Mouse (Mus musculus) cerebellum, postnatal 14 days (tissue): ENCODE results near the gene Ttc34.
A peak's percentile ranks its signal among the peaks of the same experiment; 100 is the strongest.

ENCODE experiments used
- DNase-seq, 2 experiments: peaks; one replicate each; pipeline ENCODE4 v3.0.0; 2021; ENCODE audit warnings: mixed read lengths in 2 of 2

Gene Ttc34

DNA sequence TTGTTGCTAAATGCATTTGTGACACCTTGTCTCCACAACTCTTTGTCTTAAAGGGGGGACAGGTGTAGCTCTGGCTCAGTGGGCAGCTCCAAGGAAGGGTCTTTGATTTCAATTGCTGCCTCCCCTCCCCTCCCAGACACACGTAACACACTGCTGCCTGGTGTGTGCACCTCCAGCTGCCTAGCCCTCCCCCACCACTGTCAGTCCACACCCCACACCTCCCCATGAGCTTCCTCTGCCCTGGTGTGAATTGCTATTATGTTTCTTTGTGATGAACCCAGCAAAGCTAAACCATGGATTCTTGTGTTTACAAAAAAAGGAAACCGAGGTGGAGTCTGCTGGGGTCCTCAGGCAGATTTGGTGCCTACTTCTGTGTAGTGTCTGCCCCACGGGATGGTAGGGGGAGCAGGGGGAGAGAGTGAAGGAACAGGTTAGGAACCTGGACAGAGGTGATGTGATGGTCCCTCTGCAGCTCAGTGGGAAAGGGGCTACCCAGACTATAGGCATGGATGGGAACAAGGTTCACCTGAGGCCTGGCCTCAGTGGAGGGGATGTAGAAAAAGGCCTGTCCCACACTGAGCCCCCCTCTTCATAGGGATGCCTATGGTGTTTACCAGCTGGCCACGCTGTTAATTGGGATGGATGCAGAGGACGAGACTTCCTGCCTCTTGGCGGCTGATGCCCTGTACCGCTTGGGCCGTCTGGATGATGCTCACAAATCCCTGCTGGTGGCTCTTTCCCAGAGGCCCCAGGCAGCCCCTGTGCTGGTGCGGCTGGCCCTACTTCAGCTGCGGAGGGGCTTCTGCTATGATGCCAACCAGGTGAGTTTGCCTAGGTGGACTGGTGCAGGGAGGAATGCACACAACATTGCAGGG lies 20.3 kb downstream of the Ttc34 start:
- no peak for DNase-seq

DNA sequence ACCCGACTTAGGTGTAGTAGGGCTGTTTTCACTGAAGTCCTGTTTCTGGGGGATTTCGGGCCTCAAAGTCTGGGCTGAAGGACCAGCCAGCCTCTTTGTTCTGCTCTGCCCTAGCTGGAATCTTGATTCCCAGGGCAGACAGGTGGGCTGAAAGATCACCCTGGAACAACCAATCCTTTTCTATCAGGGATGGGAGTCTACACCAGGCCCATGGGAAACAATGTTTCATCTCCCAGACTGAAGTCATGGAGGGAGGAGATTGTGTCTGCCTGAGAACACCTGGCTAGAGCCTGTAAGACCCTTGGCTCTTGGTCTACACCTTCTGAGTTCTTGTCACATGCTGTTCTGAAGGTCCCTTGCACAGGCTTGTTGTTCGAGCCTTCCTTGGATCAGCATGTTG lies 21.3 kb downstream of the Ttc34 start:
- no peak for DNase-seq

- no peak for DNase-seq
Measured at GRCm38 (mm10) chr4:154861967-154862366, 24.7 kb downstream of the Ttc34 start.

DNA sequence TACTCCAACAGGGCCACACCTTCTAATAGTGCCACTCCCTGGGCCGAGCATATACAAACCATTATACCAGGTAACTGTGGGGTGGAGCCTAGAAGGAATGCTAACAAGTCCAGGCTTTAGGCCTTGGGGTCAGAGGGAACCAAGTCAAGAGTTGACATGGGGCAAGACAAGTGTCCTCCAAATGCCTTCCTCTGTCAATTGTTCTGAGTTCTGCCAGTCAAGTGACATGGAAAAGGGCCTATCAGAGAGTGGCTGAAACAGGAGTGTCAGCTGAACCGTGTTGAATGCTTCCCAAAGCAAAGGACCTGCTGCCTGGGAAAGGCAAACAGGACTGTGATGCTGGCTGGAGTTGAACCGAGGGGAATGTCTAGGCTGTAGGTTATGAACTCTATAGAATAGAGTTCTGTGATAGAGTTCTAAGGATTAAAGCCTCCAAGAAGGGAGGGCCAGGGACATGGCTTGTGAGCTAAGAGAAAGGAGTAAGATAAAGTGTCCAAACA lies 26.2 kb downstream of the Ttc34 start:
- DNase-seq = no peak

- peak; percentile 90 to 94 for DNase-seq
Measured at GRCm38 (mm10) chr4:154864271-154864771, 27.1 kb downstream of the Ttc34 start.

GRCm38 (mm10) chr4:154864961-154865760 lies 27.9 kb downstream of the Ttc34 start:
- peak in 1 of 2 experiments; percentile 49 for DNase-seq

GRCm38 (mm10) chr4:154866391-154866790 lies 29.1 kb downstream of the Ttc34 start:
- no peak for DNase-seq

DNA sequence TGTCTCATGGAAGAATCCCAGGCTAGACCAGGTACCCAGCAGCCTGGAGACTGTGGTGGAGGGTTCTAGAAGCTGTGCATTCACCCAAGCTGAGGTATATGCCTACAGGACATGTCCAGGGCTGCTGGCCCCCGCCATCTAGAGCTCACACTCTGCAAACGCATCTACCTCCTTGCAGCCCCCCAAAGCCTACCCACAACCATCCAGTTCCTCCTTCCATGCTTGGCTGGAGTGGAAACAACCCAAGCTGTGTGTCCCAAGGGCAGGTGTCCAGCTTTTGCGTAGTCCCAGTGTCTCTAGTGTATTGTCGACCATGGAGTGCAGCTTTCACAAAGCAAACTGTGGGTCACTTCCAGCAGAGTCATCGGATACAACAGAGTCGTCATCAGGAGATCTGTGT lies 30.0 kb downstream of the Ttc34 start:
- no peak for DNase-seq

DNA sequence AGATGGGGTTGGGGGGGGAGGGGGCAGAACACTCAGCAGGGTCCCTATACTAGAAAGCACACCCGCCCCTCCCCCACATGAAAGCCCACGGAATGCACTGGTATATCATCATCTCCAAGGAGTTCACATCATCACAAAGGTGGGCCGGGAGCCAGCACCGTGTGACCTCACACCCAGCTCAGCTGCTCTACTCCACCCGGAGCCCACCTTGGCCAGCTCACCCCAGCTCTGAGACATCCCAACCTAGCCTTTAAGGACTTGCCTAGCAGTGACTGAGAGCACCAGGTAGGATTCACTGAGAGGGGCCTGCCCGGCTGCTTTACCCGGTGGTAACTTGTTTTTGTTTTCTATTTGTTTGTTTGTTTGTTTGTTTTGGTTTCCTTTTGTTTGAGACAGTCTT lies 32.2 kb downstream of the Ttc34 start, which contains the start of gene Mmel1:
Gene Mmel1 (plus strand): TSS at position 146 of the 400 bp plus-strand sequence.
- DNase-seq = no peak

DNA sequence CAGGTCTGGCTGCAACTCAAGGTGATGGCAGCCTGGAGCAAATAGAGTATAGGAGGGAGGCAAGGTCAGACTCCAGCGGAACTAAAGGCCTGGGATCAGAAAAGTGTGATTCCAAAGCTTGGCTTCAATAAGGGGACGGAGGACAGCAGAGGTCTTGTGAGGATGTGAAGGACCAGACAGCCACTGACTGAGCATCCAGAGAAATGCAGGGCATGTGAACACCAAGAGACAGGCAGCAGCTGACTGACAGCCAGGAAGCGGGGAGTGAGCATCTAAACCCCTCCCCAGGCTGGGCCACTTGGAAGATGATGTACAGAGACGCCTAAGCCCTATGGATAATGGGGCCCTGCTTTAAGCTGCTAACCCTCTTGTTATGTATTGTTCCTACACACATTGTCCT lies 33.5 kb downstream of the Ttc34 start:
- DNase-seq = no peak

- DNase-seq = no peak
Measured at GRCm38 (mm10) chr4:154871757-154872251, 34.5 kb downstream of the Ttc34 start.

DNA sequence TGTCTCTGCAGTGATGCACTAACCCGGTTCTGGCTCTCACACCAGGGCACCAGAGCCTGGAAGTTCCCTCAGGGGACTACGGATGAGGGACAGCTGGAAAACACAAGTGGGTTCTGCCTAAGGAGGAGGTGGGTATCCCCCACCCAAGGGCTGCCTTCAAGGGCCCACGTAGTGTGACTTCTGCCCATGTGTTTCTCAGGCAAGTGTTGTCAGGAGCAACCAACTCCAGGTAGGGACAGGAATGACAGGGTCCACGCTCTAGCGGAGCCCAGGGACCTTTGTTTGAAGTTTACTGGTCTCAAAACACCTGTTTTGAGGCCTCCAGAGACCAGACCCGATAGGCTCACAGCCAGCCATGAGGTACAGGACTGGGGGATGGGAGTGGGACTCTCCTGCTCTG lies 35.9 kb downstream of the Ttc34 start:
- DNase-seq = no peak

- DNase-seq = peak; percentile 98 to 99
Measured at GRCm38 (mm10) chr4:154877864-154878548, 40.7 kb downstream of the Ttc34 start.

DNA sequence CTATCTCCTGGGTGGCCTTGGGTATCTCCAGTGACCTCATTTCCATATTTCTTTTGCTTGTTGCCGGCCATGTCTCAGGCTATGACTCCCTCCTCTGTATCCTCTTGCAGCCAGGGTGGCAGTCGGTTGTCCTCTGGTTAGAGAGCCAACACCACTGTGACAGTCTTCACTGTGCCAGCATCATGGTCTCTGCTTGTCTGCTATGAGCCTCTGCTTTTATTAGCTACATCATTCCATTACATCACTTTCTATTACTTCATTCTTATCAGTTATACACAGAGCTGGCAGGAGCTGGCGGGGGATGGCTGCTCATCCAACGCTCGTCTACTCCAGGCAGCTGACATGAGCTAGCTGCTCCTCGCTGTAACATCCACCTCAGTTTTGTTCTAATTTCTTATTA lies 43.5 kb downstream of the Ttc34 start:
- DNase-seq = no peak

- DNase-seq = no peak
Measured at GRCm38 (mm10) chr4:154882014-154882659, 44.9 kb downstream of the Ttc34 start.

GRCm38 (mm10) chr4:154885416-154885815 lies 48.2 kb downstream of the Ttc34 start:
- DNase-seq = no peak

DNA sequence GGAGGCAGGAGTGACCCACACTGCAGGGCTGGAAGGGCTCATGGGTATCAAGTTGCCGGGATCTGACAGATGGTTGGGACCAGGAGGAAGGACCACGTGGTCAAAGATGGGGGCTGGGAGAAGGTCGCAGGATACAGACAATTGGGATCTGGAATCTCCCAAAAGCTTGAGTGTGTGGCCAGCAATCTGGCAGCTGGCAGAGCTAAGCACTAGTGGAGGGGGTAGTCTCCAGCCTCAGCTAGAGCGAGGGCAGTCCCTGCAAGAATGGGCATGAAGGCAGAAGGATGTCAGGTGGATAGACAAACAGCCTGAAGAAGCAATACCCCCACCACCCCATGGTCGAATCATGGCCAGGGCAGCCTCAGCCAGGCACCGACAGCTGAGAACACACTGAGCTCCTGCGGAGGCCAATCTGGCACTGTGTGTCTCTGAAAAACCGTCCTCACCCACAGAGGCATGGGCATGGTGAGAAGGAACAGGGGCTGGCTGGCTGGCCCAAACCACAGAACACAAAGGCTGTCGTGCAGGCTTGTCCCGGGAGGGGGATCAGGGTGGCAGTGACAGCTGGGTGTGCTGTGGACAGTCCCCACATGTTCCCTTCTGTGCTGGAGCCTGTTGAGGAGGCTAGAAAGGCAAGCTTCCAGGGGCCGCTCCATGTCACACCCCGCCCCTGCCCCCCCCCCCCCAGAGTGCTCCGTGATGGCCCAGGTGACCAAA lies 49.8 kb downstream of the Ttc34 start:
- DNase-seq = peak; percentile 78 to 81

DNA sequence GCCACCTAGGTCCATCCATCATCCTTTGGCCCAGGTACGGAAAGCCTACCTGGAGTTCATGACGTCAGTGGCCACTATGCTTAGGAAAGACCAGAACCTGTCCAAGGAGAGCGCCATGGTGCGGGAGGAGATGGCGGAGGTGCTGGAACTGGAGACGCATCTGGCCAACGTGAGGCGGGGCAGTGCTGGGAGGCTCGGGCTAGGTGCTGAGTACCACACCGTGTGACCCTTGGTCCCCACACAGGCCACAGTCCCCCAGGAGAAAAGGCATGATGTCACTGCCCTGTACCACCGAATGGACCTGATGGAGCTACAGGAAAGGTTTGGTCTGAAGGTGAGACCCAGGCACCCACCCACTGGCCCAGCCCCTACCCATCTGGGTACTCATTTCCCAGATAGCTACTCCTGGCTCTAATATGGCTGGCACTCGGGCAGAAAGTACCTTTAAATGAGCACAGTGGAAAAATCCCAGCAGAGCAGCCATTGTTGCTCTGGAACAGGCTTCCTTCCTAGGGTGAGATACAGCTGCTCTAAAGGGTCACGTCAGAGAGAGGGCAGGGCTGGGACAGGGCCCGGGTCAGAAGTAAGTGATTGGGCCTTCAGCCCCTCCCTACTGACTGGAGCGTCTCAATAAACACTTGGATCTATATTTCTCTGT lies 50.5 kb downstream of the Ttc34 start:
- no peak for DNase-seq

DNA sequence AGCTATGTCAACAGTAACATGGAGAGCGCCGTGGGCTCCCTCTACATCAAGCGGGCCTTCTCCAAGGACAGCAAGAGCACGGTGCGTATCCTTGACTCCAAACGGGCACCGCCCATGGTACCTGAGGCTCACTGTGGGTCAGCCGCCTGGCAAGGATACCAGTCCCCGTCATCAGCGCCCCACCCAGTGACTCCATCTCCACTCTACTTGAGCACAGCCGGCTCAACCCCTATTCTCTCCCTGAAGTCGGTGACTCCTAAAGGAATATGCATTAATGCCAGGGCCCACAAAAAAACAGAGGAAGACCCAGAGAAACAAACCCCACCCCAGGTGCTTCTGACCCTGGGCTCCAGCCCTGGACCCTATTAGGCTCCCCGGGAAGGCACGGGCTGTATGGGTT lies 53.6 kb downstream of the Ttc34 start:
- no peak for DNase-seq

GRCm38 (mm10) chr4:154895549-154895948 lies 58.3 kb downstream of the Ttc34 start:
- no peak for DNase-seq
